Mouse (Mus musculus): Measurements from ENCODE around the gene Tpsb2. TPM values are rescaled to one million over a fixed set of nuclear protein-coding genes. Genes with fewer than 3 reads are reported as not detected.

Tpsb2 gene
- 0.25 TPM in 1 of 2 replicates, not detected in the other for polyA plus RNA-seq (2015; fragmentation: Nextera tagmentation; extraction: Ambion mirVana)

GRCm38 (mm10) chr17:25366005-25366404, at the start of gene Tpsb2:
TSS of gene Tpsb2 (plus strand) at chr17:25366305.
- Histone ChIP-seq H3K27me3 (no peaks in the 10 kb centered on the region), H3K4me3 (replicated peaks) (no peak within 1 kb of the TSS), H3K36me3 (no peaks in the 10 kb centered on the region), H3K9me3 (replicated peaks) (no peaks in the 10 kb centered on the region), H3K4me2 (no peak within 1 kb of the TSS), H3K27ac (no peak within 1 kb of the TSS), H3K9ac (no peak within 1 kb of the TSS), H3K4me1 (replicated peaks) (no peaks in the 10 kb centered on the region; the same call in 1 of the 2 replicates)
- DNase-seq (no peak), ATAC-seq (ENCODE audit: low read depth) (no peak)
- WGBS (ENCODE audit: insufficient replicate concordance), result 39% methylated on average over 2 of the region's 2 CpGs

GRCm38 (mm10) chr17:25318354-25318753, 47.8 kb upstream of the Tpsb2 start, which contains the start of gene Prss29:
TSS of gene Prss29 (plus strand) at chr17:25318654.
- no peaks in the 10 kb centered on the region for H3K36me3 ChIP-seq
- H3K9ac ChIP-seq, result no peak within 1 kb of the TSS
- 41% methylated on average over 5 of the region's 5 CpGs for WGBS (ENCODE audit: insufficient replicate concordance)
- H3K27me3 ChIP-seq, result peaks cover 12% of the 10 kb centered on the region; the same call in 1 of the 2 replicates
- H3K4me1 ChIP-seq (replicated peaks), result peaks cover 3% of the 10 kb centered on the region; the same call in 1 of the 2 replicates
- H3K4me3 ChIP-seq (replicated peaks), result no peak within 1 kb of the TSS
- no peaks in the 10 kb centered on the region for H3K9me3 ChIP-seq (replicated peaks)
- ATAC-seq (ENCODE audit: low read depth) (no peak), DNase-seq (no peak)
- no peak within 1 kb of the TSS for H3K4me2 ChIP-seq
- H3K27ac ChIP-seq, result no peak within 1 kb of the TSS

- Histone ChIP-seq H3K36me3 (no peaks in the 10 kb centered on the region), H3K4me3 (replicated peaks) (no peak overlapping the region), H3K9ac (no peak overlapping the region), H3K4me1 (replicated peaks) (peaks cover 6% of the 10 kb centered on the region; the same call in 1 of the 2 replicates), H3K27me3 (peaks cover 14% of the 10 kb centered on the region; the same call in 1 of the 2 replicates), H3K9me3 (replicated peaks) (no peaks in the 10 kb centered on the region), H3K27ac (no peak overlapping the region), H3K4me2 (no peak overlapping the region)
- no peak for ATAC-seq (ENCODE audit: low read depth)
- 85% methylated on average over 8 of the region's 8 CpGs for WGBS (ENCODE audit: insufficient replicate concordance)
- no peak for DNase-seq
These were observed 45.3 kb upstream of the Tpsb2 start for GRCm38 (mm10) chr17:25320819-25321218.

GRCm38 (mm10) chr17:25322930-25323329, 43.2 kb upstream of the Tpsb2 start:
- H3K36me3 ChIP-seq, result no peaks in the 10 kb centered on the region
- H3K4me1 ChIP-seq (replicated peaks), result peaks cover 6% of the 10 kb centered on the region; the same call in 1 of the 2 replicates
- no peak overlapping the region for H3K4me3 ChIP-seq (replicated peaks)
- no peak overlapping the region for H3K9ac ChIP-seq
- no peaks in the 10 kb centered on the region for H3K9me3 ChIP-seq (replicated peaks)
- ATAC-seq (ENCODE audit: low read depth), result peak; percentile 73
- no peak overlapping the region for H3K4me2 ChIP-seq
- no peak overlapping the region for H3K27ac ChIP-seq
- WGBS (ENCODE audit: insufficient replicate concordance), result 22% methylated on average over 2 of the region's 2 CpGs
- peaks cover 14% of the 10 kb centered on the region; the same call in 1 of the 2 replicates for H3K27me3 ChIP-seq
- no peak for DNase-seq

GRCm38 (mm10) chr17:25332321-25332720, 33.8 kb upstream of the Tpsb2 start:
- Histone ChIP-seq H3K27ac (no peak overlapping the region), H3K36me3 (no peaks in the 10 kb centered on the region), H3K9ac (no peak overlapping the region), H3K27me3 (peaks cover 14% of the 10 kb centered on the region), H3K4me2 (no peak overlapping the region), H3K9me3 (replicated peaks) (no peaks in the 10 kb centered on the region), H3K4me1 (replicated peaks) (no peaks in the 10 kb centered on the region), H3K4me3 (replicated peaks) (no peak overlapping the region)
- no peak for ATAC-seq (ENCODE audit: low read depth)
- DNase-seq, result no peak
- 16% methylated on average over 9 of the region's 9 CpGs for WGBS (ENCODE audit: insufficient replicate concordance)

GRCm38 (mm10) chr17:25333943-25334342, 32.2 kb upstream of the Tpsb2 start:
- Histone ChIP-seq H3K9me3 (replicated peaks) (no peaks in the 10 kb centered on the region), H3K4me1 (replicated peaks) (no peaks in the 10 kb centered on the region), H3K27me3 (peaks cover 14% of the 10 kb centered on the region), H3K27ac (no peak overlapping the region), H3K4me3 (replicated peaks) (no peak overlapping the region), H3K36me3 (no peaks in the 10 kb centered on the region), H3K4me2 (no peak overlapping the region), H3K9ac (no peak overlapping the region)
- WGBS (ENCODE audit: insufficient replicate concordance), result 3% methylated on average over 8 of the region's 8 CpGs
- ATAC-seq (ENCODE audit: low read depth) (no peak), DNase-seq (peak; percentile 14)

GRCm38 (mm10) chr17:25338218-25338617, 27.9 kb upstream of the Tpsb2 start:
- Histone ChIP-seq H3K4me3 (replicated peaks) (no peak overlapping the region), H3K4me1 (replicated peaks) (no peaks in the 10 kb centered on the region; the same call in 1 of the 2 replicates), H3K36me3 (no peaks in the 10 kb centered on the region), H3K9ac (no peak overlapping the region), H3K9me3 (replicated peaks) (no peaks in the 10 kb centered on the region), H3K4me2 (no peak overlapping the region), H3K27ac (peak overlapping the region; percentile 29), H3K27me3 (peaks cover 10% of the 10 kb centered on the region)
- no peak for DNase-seq
- 57% methylated on average over 4 of the region's 4 CpGs for WGBS (ENCODE audit: insufficient replicate concordance)
- peak; percentile 69 for ATAC-seq (ENCODE audit: low read depth)

GRCm38 (mm10) chr17:25340003-25340402, 26.1 kb upstream of the Tpsb2 start:
- no peaks in the 10 kb centered on the region for H3K9me3 ChIP-seq (replicated peaks)
- H3K4me3 ChIP-seq (replicated peaks), result no peak overlapping the region
- H3K9ac ChIP-seq, result no peak overlapping the region
- ATAC-seq (ENCODE audit: low read depth) (peak; percentile 21; the same call in 1 of the 2 replicates), DNase-seq (no peak)
- H3K27me3 ChIP-seq, result no peaks in the 10 kb centered on the region
- WGBS (ENCODE audit: insufficient replicate concordance), result 67% methylated on average over 6 of the region's 6 CpGs
- H3K27ac ChIP-seq, result no peak overlapping the region
- H3K36me3 ChIP-seq, result no peaks in the 10 kb centered on the region
- no peaks in the 10 kb centered on the region; the same call in 1 of the 2 replicates for H3K4me1 ChIP-seq (replicated peaks)
- no peak overlapping the region for H3K4me2 ChIP-seq

- peak; percentile 54 for ATAC-seq (ENCODE audit: low read depth)
- H3K27ac ChIP-seq, result no peak overlapping the region
These were observed 24.6 kb upstream of the Tpsb2 start for GRCm38 (mm10) chr17:25341490-25341889.

GRCm38 (mm10) chr17:25345462-25345861, 20.6 kb upstream of the Tpsb2 start, which contains the start of gene Tpsab1:
TSS of gene Tpsab1 (minus strand) at chr17:25345562.
- no peak for ATAC-seq (ENCODE audit: low read depth)
- no peaks in the 10 kb centered on the region for H3K9me3 ChIP-seq (replicated peaks)

More at GRCm38 (mm10) chr17:25341490-25341889, 24.6 kb upstream of the Tpsb2 start:
- Histone ChIP-seq H3K4me3 (replicated peaks) (no peak overlapping the region), H3K4me2 (no peak overlapping the region), H3K27me3 (no peaks in the 10 kb centered on the region), H3K9ac (no peak overlapping the region), H3K9me3 (replicated peaks) (no peaks in the 10 kb centered on the region), H3K4me1 (replicated peaks) (no peaks in the 10 kb centered on the region; the same call in 1 of the 2 replicates), H3K36me3 (no peaks in the 10 kb centered on the region)
- DNase-seq, result no peak
- 42% methylated on average over 3 of the region's 3 CpGs for WGBS (ENCODE audit: insufficient replicate concordance)

GRCm38 (mm10) chr17:25361291-25361690, 4.8 kb upstream of the Tpsb2 start:
- 42% methylated on average over 2 of the region's 2 CpGs for WGBS (ENCODE audit: insufficient replicate concordance)
- H3K36me3 ChIP-seq, result no peaks in the 10 kb centered on the region
- H3K4me2 ChIP-seq, result no peak overlapping the region
- H3K4me1 ChIP-seq (replicated peaks), result no peaks in the 10 kb centered on the region
- DNase-seq (no peak), ATAC-seq (ENCODE audit: low read depth) (no peak)
- no peaks in the 10 kb centered on the region for H3K27me3 ChIP-seq
- no peaks in the 10 kb centered on the region for H3K9me3 ChIP-seq (replicated peaks)
- no peak overlapping the region for H3K4me3 ChIP-seq (replicated peaks)
- no peak overlapping the region for H3K9ac ChIP-seq
- H3K27ac ChIP-seq, result no peak overlapping the region

More at GRCm38 (mm10) chr17:25345462-25345861, 20.6 kb upstream of the Tpsb2 start, which contains the start of gene Tpsab1:
- Histone ChIP-seq H3K9ac (no peak within 1 kb of the TSS), H3K4me3 (replicated peaks) (no peak within 1 kb of the TSS), H3K4me1 (replicated peaks) (no peaks in the 10 kb centered on the region), H3K27me3 (no peaks in the 10 kb centered on the region), H3K4me2 (no peak within 1 kb of the TSS), H3K36me3 (no peaks in the 10 kb centered on the region), H3K27ac (no peak within 1 kb of the TSS)
- WGBS (ENCODE audit: insufficient replicate concordance), result 66% methylated on average over 4 of the region's 4 CpGs
- no peak for DNase-seq

- ATAC-seq (ENCODE audit: low read depth) (no peak), DNase-seq (peak; percentile 24)
- no peaks in the 10 kb centered on the region for H3K27me3 ChIP-seq
- H3K4me2 ChIP-seq, result no peak overlapping the region
- H3K4me3 ChIP-seq (replicated peaks), result no peak overlapping the region
- H3K9me3 ChIP-seq (replicated peaks), result no peaks in the 10 kb centered on the region
- H3K4me1 ChIP-seq (replicated peaks), result no peaks in the 10 kb centered on the region
- H3K9ac ChIP-seq, result no peak overlapping the region
- 0% methylated on average over 1 of the region's 1 CpGs for WGBS (ENCODE audit: insufficient replicate concordance)
- no peak overlapping the region for H3K27ac ChIP-seq
- H3K36me3 ChIP-seq, result no peaks in the 10 kb centered on the region
These were observed 2.4 kb upstream of the Tpsb2 start for GRCm38 (mm10) chr17:25363726-25364125.

Measured in liver, embryonic 13.5 days (tissue).